Comparison of ENCODE assay signal across 10 mouse cellular contexts in genomic region chr13:119632156-119632548, GRCm38 (mm10). TPM values are rescaled to one million over a fixed set of nuclear protein-coding genes. Genes with fewer than 3 reads are reported as not detected.
A peak's percentile ranks its signal among the peaks of the same experiment; 100 is the strongest.
DNase-seq lines count a peak whose midpoint lies in the region; ATAC-seq and TF ChIP-seq lines count a peak whose summit lies in the region.
"Had no signal": no experiment of that assay in that cellular context is flagged by ENCODE, and none has a peak within 500 bp of the region (broad histone marks: within the 10 kb centered on the region; RNA-seq: fewer than 3 reads in every experiment).

No protein-coding gene starts in this region.

- 83% methylated on average over 4 of the region's 4 CpGs for WGBS in lung, adult 2 months
- WGBS in forebrain, embryonic 16.5 days = 85% methylated on average over 4 of the region's 4 CpGs
- WGBS in limb, embryonic 10.5 days = 92% methylated on average over 4 of the region's 4 CpGs
- WGBS in neural tube, embryonic 13.5 days = 79% methylated on average over 4 of the region's 4 CpGs

- TF ChIP-seq CTCF in lung, adult 2 months (IDR thresholded peaks at IDR 0.05; ENCODE audit: insufficient read depth, low read length) = no peak

- H3K27me3 ChIP-seq in forebrain, embryonic 16.5 days (replicated peaks; ENCODE audit: control insufficient read depth, insufficient read depth, low read length) = no peaks in the 10 kb centered on the region
- no peaks in the 10 kb centered on the region for H3K27me3 ChIP-seq in limb, embryonic 10.5 days (ENCODE audit: low read depth, poor library complexity, severe bottlenecking)
- H3K27me3 ChIP-seq in neural tube, embryonic 13.5 days = 0 out of 2 replicates have a peak, but pooled peaks cover 4% of the 10 kb centered on the region
- H3K27me3 ChIP-seq: Patski had no signal

- no peak overlapping the region; the same call in 1 of the 2 replicates for H3K9ac ChIP-seq in forebrain, embryonic 16.5 days (replicated peaks; ENCODE audit: low read depth, low read length)
- no peak overlapping the region for H3K9ac ChIP-seq in neural tube, embryonic 13.5 days

- no peak for TF ChIP-seq POLR2A in lung, adult 2 months (IDR thresholded peaks at IDR 0.05; ENCODE audit: borderline replicate concordance, extremely low read depth, low read depth, low read length)

- no peaks in the 10 kb centered on the region for H3K4me1 ChIP-seq in lung, adult 2 months (ENCODE audit: control insufficient read depth, insufficient read depth, low read length)
- no peaks in the 10 kb centered on the region for H3K4me1 ChIP-seq in forebrain, embryonic 16.5 days (replicated peaks; ENCODE audit: control insufficient read depth, insufficient read depth, low read length)
- no peaks in the 10 kb centered on the region for H3K4me1 ChIP-seq in limb, embryonic 10.5 days
- H3K4me1 ChIP-seq in neural tube, embryonic 13.5 days (replicated peaks) = no peaks in the 10 kb centered on the region

- peak overlapping the region; percentile 93 for H3K4me3 ChIP-seq in lung, adult 2 months (replicated peaks; ENCODE audit: extremely low read depth, low read depth, low read length)
- peak overlapping the region; percentile 46 for H3K4me3 ChIP-seq in forebrain, embryonic 16.5 days (replicated peaks; ENCODE audit: low read length)
- H3K4me3 ChIP-seq in limb, embryonic 10.5 days = peak overlapping the region; percentile 67
- H3K4me3 ChIP-seq in neural tube, embryonic 13.5 days = peak overlapping the region; percentile 51

- H3K36me3 ChIP-seq in forebrain, embryonic 16.5 days (ENCODE audit: control insufficient read depth, insufficient read depth) = no peaks in the 10 kb centered on the region
- H3K36me3 ChIP-seq in limb, embryonic 10.5 days = no peaks in the 10 kb centered on the region
- H3K36me3 ChIP-seq in neural tube, embryonic 13.5 days = no peaks in the 10 kb centered on the region

- no peak overlapping the region for H3K27ac ChIP-seq in forebrain, embryonic 16.5 days (ENCODE audit: low read length)
- peak overlapping the region; percentile 85 for H3K27ac ChIP-seq in limb, embryonic 10.5 days
- H3K27ac ChIP-seq in neural tube, embryonic 13.5 days (replicated peaks) = no peak overlapping the region

- no peak for DNase-seq in lung, adult 2 months
- DNase-seq in lung, adult 18-20 months = no peak
- no peak for DNase-seq in limb, embryonic 10.5 days (ENCODE audit: low spot score)
- no peak for DNase-seq in adrenal gland, postnatal 14 days
- DNase-seq in left cerebral cortex, postnatal 14 days (ENCODE audit: low spot score in 2 of 2) = no peak
- no peak for DNase-seq in cerebellum, postnatal 4 days (ENCODE audit: low spot score in 2 of 2)

- H3K9me3 ChIP-seq in forebrain, embryonic 16.5 days (ENCODE audit: control insufficient read depth, low read length) = no peaks in the 10 kb centered on the region
- no peaks in the 10 kb centered on the region for H3K9me3 ChIP-seq in limb, embryonic 10.5 days (replicated peaks)
- H3K9me3 ChIP-seq in neural tube, embryonic 13.5 days = no peaks in the 10 kb centered on the region

- intact Hi-C loops in left cerebral cortex, postnatal 14 days (cut with DNase I) = no loop called here

- H3K4me2 ChIP-seq in forebrain, embryonic 16.5 days (ENCODE audit: low read length) = peak overlapping the region; percentile 60
- H3K4me2 ChIP-seq in neural tube, embryonic 13.5 days = peak overlapping the region; percentile 56

- ATAC-seq in forebrain, embryonic 16.5 days = peak; percentile 35; the same call in 1 of the 2 replicates
- ATAC-seq in neural tube, embryonic 13.5 days (ENCODE audit: low read depth) = peak; percentile 64; the same call in 1 of the 2 replicates

RNA-seq across cellular contexts. Expression of gene Ccl28, which starts 8.5 kb away (rescaled TPM):
- 0.06 and 0.07 TPM in 2 replicates for polyA plus RNA-seq in lung, adult 2 months (2012; rRNA removed)
- polyA plus RNA-seq in forebrain, embryonic 16.5 days (2015; fragmentation: Nextera tagmentation; extraction: Ambion mirVana) = 0.10 and 0.13 TPM in 2 replicates
- 0.05 and 0.10 TPM in 2 replicates for polyA plus RNA-seq in limb, embryonic 10.5 days (2016; fragmentation: Nextera tagmentation; extraction: Ambion mirVana)
- polyA plus RNA-seq in neural tube, embryonic 13.5 days (2015; fragmentation: Nextera tagmentation; extraction: Ambion mirVana) = 0.25 and 0.43 TPM in 2 replicates
- total RNA-seq in adrenal gland, postnatal 14 days (2021) = 0.34 and 0.78 TPM in 2 replicates
- total RNA-seq in left cerebral cortex, postnatal 14 days (2021) = 1 to 10 TPM in 1 of 2 experiments, under 1 TPM in 1; 0.90 to 1.3 TPM
- total RNA-seq: neutrophil, adult 5-6 weeks had no signal

RNA-seq across cellular contexts. Expression of gene Hmgcs1, which starts 58.0 kb away (rescaled TPM):
- polyA plus RNA-seq in lung, adult 2 months (2012; rRNA removed) = 21.3 and 46.3 TPM in 2 replicates
- polyA plus RNA-seq in forebrain, embryonic 16.5 days (2015; fragmentation: Nextera tagmentation; extraction: Ambion mirVana) = 461 and 470 TPM in 2 replicates
- polyA plus RNA-seq in limb, embryonic 10.5 days (2016; fragmentation: Nextera tagmentation; extraction: Ambion mirVana) = 195 and 225 TPM in 2 replicates
- polyA plus RNA-seq in neural tube, embryonic 13.5 days (2015; fragmentation: Nextera tagmentation; extraction: Ambion mirVana) = 381 and 414 TPM in 2 replicates
- total RNA-seq in adrenal gland, postnatal 14 days (2021) = 221 and 312 TPM in 2 replicates
- 100 to 1,000 TPM; 445 to 454 TPM for total RNA-seq in left cerebral cortex, postnatal 14 days (2021)
